Mouse (Mus musculus) gastrocnemius, postnatal 4 days (tissue): ENCODE data around the gene Serpina10. TPM values are rescaled to one million over a fixed set of nuclear protein-coding genes. Genes with fewer than 3 reads are reported as not detected.
"Not testable (repeated sequence)": the region's sequence is repeated elsewhere in the genome, so short reads cannot be mapped to it uniquely, and the experiment has no call there.

ENCODE experiments used
- DNase-seq, 2 experiments: peaks; one replicate each; pipeline ENCODE4 v3.0.0; 2021 to 2022; ENCODE audit warnings: low spot score in 2 of 2, mixed read lengths in 2 of 2
- long read RNA-seq, 2 experiments: library from polyadenylated mRNA; stranded (forward); transcript quantifications; one replicate each; pipeline ENCODE4 v2.0.0; 2021
- total RNA-seq, 2 experiments: library from RNA; stranded (reverse); gene quantifications; 2 replicates each; pipeline ENCODE4 v1.2.3; 2021

Gene Serpina10
- total RNA-seq, result under 1 TPM in 1 of 2 experiments, not detected in 1; 0.54 TPM
- long read RNA-seq, experiment 1, result 0 reads
- long read RNA-seq, experiment 2, result 0 reads

DNA sequence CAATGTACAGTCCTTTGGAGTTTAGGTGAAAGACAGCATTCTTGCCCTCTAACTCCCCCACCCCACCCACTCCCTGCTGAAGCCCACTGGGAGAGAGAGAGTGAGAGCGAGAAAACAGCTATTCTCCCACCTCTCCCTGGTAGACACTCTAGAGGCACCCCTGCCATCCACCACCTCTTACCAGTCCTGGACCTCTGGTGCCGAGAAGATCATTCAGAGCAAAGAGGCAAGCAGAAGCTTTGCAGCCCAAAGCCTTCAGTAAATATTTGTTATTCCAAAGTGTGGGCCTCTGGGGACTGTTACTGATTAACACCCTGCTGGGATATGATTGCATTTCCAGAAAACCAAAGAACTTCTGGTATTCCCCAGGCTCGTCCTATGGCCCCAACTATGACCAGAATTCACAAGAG, at the start of gene Serpina10:
Serpina10 (minus strand) TSS at position 242 of the 410 bp plus-strand sequence.
- no peak for DNase-seq

- DNase-seq, result not testable (repeated sequence)
Observed at GRCm38 (mm10) chr12:103679853-103680252, 48.6 kb upstream of the Serpina10 start.

- no peak for DNase-seq
Observed at GRCm38 (mm10) chr12:103676039-103676438, 44.8 kb upstream of the Serpina10 start, which contains the start of gene Serpina16. Gene Serpina16, minus strand, starts transcription at chr12:103676139.

GRCm38 (mm10) chr12:103673179-103673578, 41.9 kb upstream of the Serpina10 start:
- peak in 1 of 2 experiments; percentile 59 for DNase-seq

GRCm38 (mm10) chr12:103671483-103671882, 40.2 kb upstream of the Serpina10 start:
- no peak for DNase-seq

GRCm38 (mm10) chr12:103670964-103671363, 39.7 kb upstream of the Serpina10 start:
- DNase-seq, result no peak

GRCm38 (mm10) chr12:103670344-103670743, 39.1 kb upstream of the Serpina10 start:
- peak in 1 of 2 experiments; percentile 25 for DNase-seq

DNA sequence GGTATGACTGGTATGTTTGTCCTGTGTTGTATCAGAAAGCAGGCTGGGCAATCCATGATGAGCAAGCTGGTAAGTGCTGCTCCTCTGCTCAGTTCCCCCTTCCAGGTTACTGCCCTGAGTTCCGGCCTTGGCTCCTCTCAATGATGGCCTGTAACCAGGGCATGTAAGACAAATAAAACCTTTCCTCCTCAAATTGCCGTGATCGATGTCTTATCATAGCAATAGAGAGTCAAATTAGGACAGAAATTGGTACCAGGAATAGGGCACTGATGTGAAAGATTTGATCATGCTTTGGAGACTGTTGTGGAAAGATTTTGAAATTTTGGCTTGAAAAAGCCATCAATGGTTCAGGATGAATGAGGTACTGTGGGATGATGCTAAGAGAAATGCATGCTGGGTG, 34.0 kb upstream of the Serpina10 start:
- no peak for DNase-seq

DNA sequence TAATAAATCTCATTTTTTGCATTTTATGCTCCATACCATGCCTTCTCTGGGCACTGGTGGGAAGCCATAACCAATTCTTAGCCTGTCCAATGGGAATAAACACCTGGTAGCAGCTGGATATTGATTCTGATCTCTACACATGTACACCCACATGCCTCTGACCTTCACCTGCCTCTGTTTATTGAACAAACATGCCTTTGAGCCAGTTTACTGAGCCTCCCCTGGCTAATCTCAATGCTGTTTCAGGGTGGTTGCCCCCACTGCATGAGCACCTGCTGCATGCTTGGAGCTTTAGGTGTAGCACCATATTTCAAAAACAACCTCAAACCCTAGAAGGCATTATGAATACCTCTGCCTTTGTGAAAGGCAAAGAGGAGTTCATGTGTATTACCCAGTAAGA, 30.8 kb upstream of the Serpina10 start:
- not testable (repeated sequence) for DNase-seq

- no peak for DNase-seq
Observed at GRCm38 (mm10) chr12:103660076-103660475, 28.8 kb upstream of the Serpina10 start.

- DNase-seq, result no peak
Observed at GRCm38 (mm10) chr12:103659171-103659570, 27.9 kb upstream of the Serpina10 start.

DNA sequence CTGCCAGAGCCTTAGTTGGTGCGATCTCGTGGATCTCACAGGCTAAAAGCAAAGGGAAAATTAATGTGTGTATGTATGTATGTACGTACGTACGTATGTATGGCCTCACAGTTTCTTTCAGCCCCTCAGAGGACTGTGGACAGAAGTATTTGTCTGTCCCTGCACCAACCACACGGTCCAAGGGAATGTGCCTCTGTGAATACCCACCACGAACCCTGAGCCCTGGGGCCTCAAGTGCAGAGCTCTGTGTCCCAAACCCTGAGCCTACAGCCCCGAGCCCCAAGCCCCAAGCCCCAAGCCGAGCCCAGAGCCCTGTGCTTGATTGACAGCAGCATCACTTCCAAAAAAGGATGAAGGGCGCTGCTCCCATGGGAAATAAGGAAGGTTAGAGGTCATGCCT, 26.7 kb upstream of the Serpina10 start:
- DNase-seq, result no peak

DNA sequence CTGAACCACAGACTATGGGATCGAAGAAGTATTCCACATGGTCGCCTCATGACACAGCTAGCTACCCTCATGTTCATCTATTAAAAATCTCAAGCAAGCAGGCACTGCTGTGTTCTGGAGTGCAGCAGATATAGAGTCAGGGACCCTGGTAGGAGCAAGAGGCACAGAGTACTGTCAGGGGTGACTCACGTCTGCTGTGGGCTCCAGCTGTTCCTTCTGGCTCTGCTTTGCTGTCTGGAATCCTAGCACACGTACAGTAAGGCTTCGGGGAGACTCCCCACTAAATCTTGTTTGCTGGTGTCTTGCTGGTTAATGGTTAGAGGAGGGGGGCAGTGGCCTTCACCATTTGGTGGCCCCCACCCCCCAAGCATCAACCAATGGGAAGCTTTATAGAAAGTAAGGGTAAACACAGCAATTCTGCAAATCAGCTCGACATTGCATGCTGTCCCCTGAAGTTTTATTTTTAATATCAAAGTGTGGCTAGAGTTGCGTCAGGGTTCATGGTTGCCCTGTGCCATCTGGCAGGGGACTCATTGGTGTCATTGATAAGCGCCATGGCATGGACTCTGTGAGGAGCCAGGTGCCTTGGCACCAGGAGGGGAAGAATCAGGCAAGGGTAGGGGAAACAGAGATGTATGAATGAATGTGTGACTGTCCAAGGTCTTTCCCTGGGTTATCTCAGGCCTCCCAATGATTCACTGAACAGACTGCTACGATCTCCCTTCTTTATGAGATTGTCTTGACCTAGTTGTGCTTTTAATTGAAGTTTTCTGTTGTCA, 25.8 kb upstream of the Serpina10 start, which contains the start of gene Serpina6:
Serpina6 (minus strand) TSS at position 365 of the 779 bp plus-strand sequence.
- DNase-seq, result no peak

- no peak for DNase-seq
Observed at GRCm38 (mm10) chr12:103655123-103656044, 24.1 kb upstream of the Serpina10 start.

- no peak for DNase-seq
Observed at GRCm38 (mm10) chr12:103653836-103654235, 22.6 kb upstream of the Serpina10 start.

GRCm38 (mm10) chr12:103646314-103646713, 15.1 kb upstream of the Serpina10 start:
- DNase-seq, result no peak

GRCm38 (mm10) chr12:103644601-103645000, 13.4 kb upstream of the Serpina10 start:
- no peak for DNase-seq

GRCm38 (mm10) chr12:103643818-103644217, 12.6 kb upstream of the Serpina10 start:
- no peak for DNase-seq

GRCm38 (mm10) chr12:103643336-103643735, 12.1 kb upstream of the Serpina10 start:
- DNase-seq, result peak; percentile 47 to 74

GRCm38 (mm10) chr12:103635846-103636245, 4.6 kb upstream of the Serpina10 start:
- no peak for DNase-seq

DNA sequence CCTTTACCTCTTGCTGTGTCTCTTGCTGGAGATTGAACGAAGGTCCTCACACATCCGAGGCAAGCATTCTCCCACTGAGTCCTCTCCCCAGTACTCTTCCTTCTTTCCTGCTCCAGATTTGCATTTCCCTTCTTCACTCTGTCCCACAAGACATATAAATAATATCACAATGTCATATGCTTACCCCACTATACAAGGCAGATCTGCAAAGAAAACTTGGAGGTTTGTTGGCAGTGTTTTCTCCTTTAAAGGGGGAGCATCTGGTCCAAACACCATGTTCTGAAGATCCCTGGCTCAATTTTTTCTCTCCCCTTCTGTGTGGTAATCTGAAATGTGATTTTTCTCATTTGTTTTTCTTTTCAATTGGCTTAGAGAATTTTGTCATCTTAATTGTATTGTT, 3.2 kb upstream of the Serpina10 start:
- DNase-seq, result no peak

- no peak for DNase-seq
Observed at GRCm38 (mm10) chr12:103616860-103617261, 14.4 kb downstream of the Serpina10 start.
